Mouse (Mus musculus) T-helper 2 cell (primary cell): ENCODE measurements at regions not wholly inside any gene's neighbourhood (a gene's known extent, or its start where the extent isn't known, plus 50 kb on each side); places are given as distances from the start of the nearest gene placed in this dataset.

Experiments used
- in situ Hi-C: fragments of 300-600 bp; cut with MboI, MseI; formaldehyde crosslinking; loops from one replicate; pipeline ENCODE4 v1.15.1; 2025; ENCODE audit warnings: high pct_unique_total_duplicates

DNA sequence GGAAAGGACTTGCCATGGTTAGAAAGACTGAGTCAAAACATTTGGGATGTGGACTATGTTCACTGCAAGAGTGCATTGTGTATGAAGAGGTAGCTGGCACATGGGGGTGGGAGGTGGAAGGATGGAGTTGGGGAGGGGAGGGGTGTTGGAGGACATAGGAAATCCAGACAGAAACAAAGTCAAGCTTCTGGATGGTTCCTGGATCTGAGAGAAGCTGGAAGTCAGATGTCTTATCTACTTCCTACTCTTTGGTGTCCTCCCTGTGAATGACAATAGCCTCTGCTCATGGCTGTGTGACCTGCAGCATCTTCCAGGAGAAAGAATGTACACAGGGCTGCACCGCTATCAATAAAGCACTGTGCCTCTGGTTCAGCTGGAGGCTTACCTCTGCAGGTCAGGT lies 491.3 kb downstream of the Rnf144a start:
- in situ Hi-C loops: no loop called here

DNA sequence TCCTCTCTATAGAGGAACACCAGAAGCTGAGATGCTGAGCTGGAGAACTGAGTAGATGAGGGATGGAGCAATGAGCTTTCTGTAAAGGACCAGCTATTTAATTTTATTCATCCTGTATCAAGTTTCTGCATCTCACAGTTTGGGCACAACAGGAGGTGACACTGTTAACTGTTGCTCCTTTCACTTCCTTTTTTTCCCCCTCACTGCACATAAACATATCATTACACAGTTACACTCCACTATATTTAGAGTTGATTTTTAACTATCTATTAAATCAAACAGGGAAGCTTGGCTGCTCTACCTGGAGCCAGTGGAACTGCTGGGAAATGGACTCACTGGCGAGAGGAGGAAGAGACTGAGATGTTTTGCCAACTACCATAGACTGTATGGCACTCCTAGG lies 509.4 kb downstream of the Rnf144a start:
- in situ Hi-C loops: no loop called here

DNA sequence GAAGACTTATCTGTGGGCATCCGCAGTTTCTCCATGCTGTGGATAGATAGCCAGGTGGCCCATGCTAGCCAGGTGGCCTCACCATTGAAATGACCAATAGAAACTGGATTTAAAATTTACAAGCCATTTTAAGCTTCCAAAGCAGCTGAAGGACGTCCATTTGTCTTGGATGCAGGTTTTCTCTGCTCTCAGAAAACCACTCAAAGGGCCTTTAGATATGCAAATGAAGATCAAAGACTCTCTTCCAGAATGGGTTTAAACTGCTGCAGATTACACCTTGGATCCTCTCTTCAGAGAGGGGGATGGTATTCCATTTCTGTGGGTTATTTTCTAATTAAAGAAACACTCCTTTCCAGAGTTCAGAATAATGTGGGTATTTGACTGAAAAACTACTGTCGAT lies 518.5 kb downstream of the Rnf144a start:
- in situ Hi-C loops: no loop called here

DNA sequence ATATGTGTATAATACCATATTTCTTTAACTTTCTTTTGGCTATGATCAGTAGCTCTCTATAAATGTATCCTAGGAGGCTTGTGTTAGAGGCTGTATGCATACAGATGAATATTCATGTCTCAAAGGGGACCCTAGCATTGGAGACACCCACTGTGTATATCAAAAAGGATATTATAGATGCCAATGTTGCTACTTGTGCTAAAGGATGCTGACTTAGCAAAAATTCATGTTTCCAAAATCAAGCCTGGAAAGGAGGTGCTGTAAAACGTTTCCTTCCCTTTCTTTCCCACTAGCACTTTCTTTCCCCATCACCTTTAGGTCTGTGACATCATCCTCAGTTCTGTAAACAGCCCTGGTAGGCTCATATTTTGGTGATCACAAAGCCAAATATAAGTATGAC lies 519.4 kb downstream of the Rnf144a start:
- in situ Hi-C loops: no loop called here

DNA sequence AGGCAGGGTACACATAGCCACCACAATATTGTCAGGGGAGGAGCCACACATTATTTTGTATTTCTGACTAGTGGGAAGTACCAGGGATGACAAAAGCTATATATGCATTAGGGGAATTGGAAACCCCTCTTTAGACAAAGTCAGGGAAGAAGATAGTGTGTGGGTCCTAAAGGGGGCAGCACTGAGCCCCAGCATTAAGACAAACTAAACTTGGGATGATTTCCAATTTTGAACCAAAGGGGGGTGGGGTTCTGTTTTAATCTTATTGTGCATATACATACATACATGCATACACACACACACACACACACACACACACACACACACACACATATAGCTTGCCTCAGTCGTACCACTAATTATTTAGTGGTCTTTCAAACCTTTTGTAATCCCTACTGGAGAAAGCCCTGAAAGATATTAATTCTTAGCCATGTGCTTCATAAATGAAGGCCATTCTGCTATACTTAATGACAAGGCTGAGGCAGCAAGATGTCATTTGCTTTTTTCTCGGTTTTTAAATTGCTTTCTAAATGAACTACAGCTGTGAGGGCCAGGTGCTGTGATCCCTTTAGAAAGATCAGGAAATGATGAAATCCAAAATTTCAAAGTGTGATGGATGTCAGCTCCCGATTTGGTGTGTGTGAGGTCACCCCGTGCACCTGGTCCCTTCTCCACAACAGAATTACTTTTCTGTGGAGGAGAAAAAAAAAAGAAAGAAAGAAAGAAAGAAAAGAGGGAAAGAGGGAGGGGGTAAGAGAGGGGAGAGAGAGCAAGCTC lies 523.5 kb downstream of the Rnf144a start:
- in situ Hi-C loops: no loop called here

DNA sequence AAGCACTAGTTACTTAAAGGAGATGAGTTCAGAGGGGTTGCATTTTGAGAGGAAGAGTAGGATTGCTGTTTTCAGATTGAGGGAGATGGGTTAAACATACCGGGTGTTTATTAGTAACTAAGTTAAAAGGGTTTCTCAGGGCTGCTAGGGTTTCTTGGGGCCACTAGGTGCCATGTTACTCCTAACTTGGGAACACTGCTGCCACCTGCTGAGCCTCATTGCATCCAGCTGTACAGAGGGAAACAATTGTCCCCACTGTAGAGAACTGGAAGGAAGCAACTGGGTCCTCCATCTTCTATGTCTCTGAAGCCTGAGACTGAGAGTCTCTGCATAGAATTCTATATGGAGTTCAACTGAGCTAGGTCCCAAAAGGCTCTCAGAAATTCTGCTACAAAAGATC lies 524.3 kb downstream of the Rnf144a start:
- in situ Hi-C loops: no loop called here

DNA sequence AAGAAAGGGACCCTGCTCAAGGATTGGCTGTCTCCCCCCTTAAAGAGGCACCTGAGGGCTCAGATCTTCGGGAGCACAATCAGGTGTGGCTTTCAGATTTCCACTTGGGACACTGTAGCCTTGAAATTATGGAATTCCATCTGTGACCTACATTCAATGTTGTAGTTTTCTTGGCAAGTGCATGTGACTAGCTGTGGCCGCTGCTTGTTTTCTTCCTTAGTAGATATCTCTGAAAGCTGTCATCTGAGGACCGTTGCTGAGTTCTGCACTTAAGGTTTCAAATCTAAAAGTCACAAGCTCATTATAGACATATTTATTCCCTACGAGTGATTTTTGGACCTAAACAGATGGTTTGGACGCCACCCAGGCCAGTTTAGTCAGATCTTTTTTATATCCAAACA lies 531.3 kb downstream of the Rnf144a start:
- in situ Hi-C loops: no loop called here

DNA sequence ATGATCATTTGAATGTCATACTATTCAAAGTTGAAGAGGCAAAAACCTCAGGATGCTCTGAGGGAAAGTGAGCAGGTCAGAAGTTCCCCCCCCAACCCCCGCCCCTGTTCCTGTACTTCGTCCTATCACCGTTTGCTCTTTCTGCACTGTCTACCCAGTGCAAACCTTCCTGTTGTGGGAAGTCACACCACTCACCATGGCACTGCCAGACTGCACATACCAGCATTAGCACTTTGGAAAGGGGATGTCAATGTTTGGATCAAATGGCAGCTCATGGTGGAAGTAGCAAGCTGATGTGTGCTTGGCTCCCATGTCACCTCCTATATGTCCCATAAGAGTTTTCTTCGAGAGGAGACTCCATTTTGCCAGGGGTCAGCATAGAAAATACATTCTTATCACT lies 543.2 kb downstream of the Rnf144a start:
- in situ Hi-C loops: loop anchor here (25.0 kb wide), 1 partner anchor 785 kb away; the partner anchor contains the start of gene Id2

DNA sequence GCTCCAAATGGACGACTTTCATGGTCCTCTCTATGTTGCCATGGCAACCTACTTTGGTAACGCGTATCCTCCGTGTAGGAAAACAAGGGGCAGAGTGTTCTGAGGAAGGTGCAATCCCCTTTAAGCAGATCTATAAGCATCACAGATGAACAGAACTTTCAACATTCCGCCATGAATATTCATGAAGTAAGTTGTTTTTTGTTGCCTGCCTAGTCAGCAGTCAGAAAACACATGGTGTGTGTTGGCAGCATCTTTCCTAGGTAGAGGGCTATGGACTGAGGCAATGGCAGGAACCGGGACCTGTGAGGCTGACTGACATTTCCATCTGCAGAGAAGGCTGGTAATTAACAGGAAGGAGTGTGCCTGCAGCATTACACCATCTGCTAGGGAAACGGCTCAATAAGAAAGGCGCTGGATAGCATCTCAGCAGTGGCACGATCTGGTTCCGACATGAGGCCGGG lies 544.0 kb downstream of the Rnf144a start:
- in situ Hi-C loops: loop anchor here (25.0 kb wide), 1 partner anchor 784 kb away; the partner anchor contains the start of gene Id2

DNA sequence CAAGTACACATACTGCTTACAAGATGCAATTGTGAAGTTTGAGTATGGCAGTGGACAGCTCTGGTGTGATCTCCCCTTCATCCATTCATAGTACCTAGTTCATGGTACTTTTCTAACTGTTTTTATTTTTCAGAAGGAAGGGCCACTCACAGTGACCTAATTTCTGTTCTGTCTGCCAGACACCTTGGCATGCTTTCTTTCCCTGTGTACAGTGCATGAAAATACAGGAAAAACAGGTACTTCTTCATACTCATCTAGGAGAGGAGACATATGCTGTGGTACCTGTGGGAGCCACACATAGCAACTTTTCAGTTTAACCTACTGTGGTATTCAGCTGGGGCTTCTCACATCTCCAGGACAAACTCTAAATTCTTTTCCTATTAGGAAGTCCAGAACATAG lies 545.2 kb downstream of the Rnf144a start:
- in situ Hi-C loops: loop anchor here (5.0 to 25.0 kb wide), 3 partner anchors 202 to 783 kb away; partner anchors contain the start of gene Id2

DNA sequence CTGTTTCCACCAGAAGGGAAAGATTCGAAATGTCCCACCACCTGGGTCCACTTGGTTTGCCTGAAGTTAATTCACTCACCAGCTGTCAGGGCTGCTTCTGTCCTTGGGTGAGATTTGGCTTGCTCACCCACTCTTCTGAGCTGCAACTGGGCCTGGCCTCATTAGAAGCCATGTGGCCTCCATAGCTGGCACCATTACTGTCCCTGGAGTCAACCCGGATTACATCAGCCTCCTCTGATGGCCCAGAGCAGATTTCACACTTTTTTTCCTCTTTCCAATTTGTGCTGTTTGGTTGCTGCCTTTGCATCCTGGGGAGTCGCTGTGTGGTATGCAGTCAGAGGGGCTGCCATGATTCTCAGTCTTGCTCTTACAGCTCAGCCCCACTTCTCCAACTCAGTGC lies 550.0 kb downstream of the Rnf144a start:
- in situ Hi-C loops: loop anchor here (5.0 to 25.0 kb wide), 3 partner anchors 207 to 778 kb away; partner anchors contain the start of gene Id2

DNA sequence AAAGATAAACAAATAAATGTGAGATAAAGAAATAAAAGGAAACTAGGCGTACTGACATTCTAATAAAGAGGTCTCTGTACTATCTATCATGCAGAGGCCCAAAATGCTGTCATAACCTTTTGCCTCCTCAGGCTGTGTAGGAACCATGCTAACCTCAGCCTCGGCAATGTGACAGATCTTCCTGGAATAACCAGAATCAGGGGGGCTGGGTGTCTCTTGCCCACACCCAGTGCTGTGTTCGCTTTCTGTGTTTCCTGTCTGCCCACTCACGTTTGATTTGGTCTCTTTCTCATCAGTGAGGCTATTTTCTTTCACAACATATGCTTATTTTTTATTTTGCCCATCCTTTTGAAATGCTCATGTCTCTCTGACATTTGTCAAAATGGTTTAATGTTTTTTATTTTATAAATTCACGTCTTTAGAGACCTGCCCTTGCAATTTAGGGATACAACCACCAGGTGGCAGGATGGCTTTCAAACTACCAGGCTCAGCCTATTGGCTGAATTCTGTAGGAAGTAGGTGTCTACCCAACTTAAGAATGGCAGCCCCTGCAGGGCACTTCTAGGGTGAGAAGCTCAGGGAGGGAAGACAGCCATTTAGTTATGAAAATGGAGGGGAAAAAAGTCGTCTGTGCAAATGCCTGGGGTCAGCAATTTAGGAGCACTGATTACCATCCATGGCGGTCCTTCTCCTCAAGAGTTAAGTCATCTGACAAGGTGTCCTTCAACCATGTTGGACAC lies 550.8 kb downstream of the Rnf144a start:
- in situ Hi-C loops: loop anchor here (10.0 to 25.0 kb wide), 2 partner anchors 361 to 777 kb away; partner anchors contain the start of gene Id2

DNA sequence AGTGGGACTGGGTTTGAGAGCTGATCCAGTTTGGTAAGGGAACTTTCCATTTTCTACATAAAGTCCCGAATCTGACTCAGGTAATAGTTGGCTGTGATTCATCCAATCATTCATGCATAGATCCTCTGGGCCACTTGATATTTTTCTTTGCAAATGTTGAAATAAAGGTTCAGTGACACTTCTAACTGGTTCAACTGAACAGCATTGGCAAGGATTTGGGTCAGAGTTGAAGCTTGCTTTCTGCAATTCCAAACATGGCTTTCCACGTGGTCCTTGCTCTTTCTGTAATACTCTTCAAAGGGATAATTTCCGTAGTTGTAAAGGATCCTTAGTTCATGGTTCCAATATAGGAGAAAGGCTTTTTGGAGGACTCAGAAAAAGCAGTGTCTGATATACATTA lies 554.0 kb downstream of the Rnf144a start:
- in situ Hi-C loops: loop anchor here (10.0 to 25.0 kb wide), 2 partner anchors 364 to 774 kb away; partner anchors contain the start of gene Id2

DNA sequence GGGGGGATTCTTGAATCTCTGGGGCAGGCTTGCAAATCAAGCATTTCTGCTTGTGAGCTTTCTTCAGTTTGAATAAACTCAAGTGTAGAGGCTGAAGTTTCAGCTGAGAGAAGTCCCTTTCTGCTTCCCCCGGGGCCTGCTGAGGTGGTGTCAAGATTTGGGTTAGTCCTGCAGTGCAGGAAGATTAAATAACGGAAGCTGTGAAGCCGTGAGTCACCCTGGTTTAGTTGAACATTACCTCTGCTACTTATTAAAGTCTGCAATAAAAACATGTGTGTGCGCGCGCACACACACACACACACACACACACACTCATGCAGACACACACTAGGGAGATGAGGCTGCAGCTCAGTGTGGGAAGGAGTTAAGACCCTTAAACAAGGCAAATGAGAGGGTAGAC lies 556.7 kb downstream of the Rnf144a start:
- in situ Hi-C loops: loop anchor here (25.0 kb wide), 1 partner anchor 771 kb away; the partner anchor contains the start of gene Id2

DNA sequence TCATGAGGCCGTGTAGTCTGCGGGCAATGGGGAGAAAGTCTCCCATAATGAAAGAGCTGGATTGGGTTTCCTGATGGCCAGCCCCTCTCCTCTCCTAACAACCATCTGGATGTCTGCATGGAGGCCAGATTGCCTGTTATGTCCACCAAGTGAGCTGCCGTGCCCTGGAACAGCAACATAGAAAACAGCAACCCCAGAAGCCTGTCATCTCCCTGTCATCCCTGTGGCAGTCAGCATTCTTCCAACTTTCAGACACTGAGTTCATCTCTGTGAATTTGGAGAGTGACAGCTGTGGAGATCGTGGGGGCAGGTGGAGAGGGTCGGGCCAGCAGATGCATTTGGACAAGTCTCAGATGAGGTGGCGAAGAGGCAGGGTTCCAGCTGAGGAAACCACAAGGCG lies 585.0 kb downstream of the Rnf144a start:
- in situ Hi-C loops: no loop called here

DNA sequence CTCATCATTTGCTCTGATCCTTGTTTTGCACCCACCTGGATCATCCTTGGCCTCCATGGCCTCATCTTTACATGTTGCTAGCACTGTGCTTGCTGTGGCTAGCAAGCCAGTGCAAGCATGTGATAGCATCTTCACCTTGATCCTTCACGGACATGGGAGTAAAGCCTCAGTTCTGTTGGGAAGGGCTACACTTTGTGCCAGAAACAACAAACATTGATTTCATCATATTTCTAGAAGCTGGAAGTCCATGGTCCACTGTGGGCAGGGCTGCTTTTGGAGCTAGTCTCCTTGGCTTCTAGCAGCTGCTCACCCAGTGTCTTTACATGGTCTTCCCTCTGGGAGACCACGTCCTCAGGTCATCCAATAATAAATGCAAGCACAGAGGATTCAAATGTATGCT lies 587.1 kb downstream of the Rnf144a start:
- in situ Hi-C loops: no loop called here

DNA sequence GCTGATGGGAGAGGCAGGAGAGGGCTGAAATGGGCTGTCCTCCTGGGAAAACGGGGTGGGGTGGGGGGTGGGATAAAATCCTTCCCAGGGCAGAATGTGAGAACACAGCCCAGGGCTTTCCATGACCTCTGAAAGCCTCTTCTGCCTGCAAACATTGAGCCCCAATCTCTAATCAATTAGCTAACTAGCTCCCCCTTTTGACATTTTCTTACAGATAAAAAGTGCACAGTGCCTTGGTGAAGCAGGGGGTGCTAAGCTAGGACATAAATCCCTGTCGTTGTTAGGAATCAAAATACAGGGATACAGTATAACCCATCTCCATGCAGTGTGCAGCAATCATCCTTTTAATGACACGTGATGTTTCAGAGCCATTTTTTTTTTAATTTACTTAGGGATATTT lies 588.1 kb downstream of the Rnf144a start:
- in situ Hi-C loops: no loop called here

DNA sequence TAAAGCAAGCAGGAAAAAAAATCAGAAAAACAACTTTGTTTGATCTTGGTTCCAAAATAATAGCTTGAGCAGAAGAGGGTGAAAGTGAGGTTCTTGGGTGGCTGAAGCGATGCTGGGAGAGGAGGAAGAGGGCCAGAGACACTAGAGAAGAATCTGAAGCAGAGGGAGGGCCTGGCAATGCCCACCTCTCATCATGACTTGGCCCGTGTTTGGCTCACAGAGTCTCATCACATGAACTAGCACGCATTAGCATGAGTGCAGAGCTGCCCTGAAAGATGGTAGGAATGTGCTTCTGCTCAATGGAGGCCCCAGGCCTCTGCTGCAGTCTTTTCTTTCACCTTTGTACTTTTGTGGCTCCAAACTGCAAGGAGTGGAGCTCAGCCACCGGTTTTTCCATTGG lies 588.6 kb downstream of the Rnf144a start:
- in situ Hi-C loops: no loop called here

DNA sequence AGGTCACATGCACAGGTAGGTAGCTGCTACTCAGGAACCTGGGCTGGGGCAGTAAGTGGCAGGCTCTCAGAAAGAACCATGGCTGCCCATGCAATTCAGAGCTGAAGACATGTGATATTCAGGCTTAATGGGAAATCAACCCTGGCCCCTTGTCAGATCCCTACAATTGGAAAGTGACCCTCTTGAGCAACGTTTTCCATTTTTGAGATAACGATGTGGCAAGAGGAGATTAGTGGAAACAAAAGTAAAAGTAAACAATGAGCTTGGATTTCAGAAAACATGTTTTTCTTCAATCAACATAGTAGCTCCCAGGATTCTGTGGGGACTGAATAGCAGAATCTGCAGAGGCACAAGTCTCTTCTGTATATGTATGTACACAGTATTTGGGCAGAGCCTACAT lies 598.8 kb downstream of the Rnf144a start:
- in situ Hi-C loops: no loop called here

DNA sequence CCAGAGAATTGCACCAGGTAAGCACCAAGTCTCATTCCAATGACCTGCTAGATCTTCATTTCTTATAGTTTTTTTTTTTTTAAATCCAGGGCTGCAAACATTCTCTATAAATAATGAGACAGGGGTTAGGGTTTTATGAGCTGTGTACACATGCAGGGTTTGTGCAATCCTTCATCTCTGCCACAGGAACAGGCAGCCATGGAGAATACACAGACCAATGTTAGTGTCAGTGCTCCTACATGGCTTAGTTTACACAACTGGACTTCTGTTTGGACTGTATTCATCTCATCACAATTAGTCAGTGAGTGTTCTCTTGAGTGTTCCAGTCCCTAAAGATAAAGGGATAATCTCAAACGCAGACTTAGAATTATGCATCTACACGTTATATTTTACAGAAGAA lies 620.0 kb downstream of the Rnf144a start:
- in situ Hi-C loops: no loop called here

DNA sequence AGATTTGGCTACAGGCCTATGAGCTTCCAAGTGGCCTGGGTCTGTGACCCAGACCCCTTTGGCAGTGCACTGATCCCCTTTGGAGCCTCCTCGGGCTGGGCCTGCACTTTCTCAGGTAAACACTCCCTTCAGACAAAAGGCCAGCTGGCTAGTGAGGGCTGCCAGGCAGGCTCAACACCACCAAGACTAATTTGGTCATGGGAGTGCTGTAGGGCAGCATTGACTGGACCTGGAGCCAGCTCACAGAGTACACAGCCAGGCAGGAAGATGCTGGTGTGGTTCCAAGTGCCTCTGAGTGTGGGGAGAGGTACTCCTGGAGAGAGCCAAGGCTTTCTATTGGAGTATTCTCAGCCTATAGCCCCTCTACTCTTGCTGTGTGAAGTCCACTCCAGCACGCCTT lies 620.5 kb downstream of the Rnf144a start:
- in situ Hi-C loops: no loop called here

DNA sequence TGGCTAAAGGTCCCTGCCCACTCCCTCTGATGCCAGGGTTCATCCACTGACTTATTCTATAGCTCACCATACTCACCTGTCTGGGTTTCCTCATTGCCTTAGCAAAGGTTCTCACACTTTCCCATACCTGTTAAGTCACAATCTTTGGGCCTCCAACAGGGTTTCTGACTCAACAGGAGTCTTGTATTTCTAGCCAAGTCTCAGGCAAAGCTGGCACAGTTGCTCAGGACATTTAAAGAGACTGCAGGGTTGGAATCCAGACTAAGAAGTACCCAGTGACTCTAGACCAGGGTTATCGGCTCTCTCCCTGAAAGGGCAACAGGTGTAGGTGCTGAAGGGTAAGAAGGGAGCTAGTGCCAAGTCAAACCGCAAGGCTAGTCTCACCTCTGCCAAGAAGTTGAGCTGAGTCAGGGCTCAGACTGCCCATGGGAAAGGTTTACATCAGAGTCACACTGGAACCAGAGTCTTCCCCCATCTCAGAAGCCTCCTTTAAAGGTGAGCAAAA lies 622.4 kb downstream of the Rnf144a start:
- in situ Hi-C loops: no loop called here
